Mouse (Mus musculus): ENCODE results near the gene Prmt3.

- TF ChIP-seq CTCF (IDR thresholded peaks at IDR 0.05; ENCODE audit: low read depth, low read length) (no peak), GATA1 (IDR thresholded peaks at IDR 0.05; ENCODE audit: borderline replicate concordance, low read length) (no peak)
Observed at GRCm38 (mm10) chr7:49907191-49908171, 129.3 kb downstream of the Prmt3 start.
